Mouse (Mus musculus): ENCODE measurements around the gene Ggta1.

Ggta1 gene

GRCm38 (mm10) chr2:35397590-35398173 lies 65.3 kb downstream of the Ggta1 start:
- peak; percentile 77 for DNase-seq

- no peak for DNase-seq
Observed at GRCm38 (mm10) chr2:35397096-35397495, 65.9 kb downstream of the Ggta1 start, which contains the start of gene 4930402F06Rik. Gene 4930402F06Rik (minus strand): TSS chr2:35397175.

- peak; percentile 26 for DNase-seq
Observed at GRCm38 (mm10) chr2:35385441-35385871, 77.6 kb downstream of the Ggta1 start.

- no peak for DNase-seq
Observed at GRCm38 (mm10) chr2:35379306-35379705, 83.7 kb downstream of the Ggta1 start.

- no peak for DNase-seq
Observed at GRCm38 (mm10) chr2:35377600-35377999, 85.4 kb downstream of the Ggta1 start.

- DNase-seq, result no peak
Observed at GRCm38 (mm10) chr2:35373003-35373402, 90.0 kb downstream of the Ggta1 start.

GRCm38 (mm10) chr2:35370686-35371085 lies 92.3 kb downstream of the Ggta1 start:
- DNase-seq, result no peak

- DNase-seq, result no peak
Observed at GRCm38 (mm10) chr2:35367629-35368028, 95.4 kb downstream of the Ggta1 start, which contains the start of gene 4930568D16Rik. Gene 4930568D16Rik (minus strand): TSS chr2:35367729.

Data from cerebellum, adult 9-10 months (tissue).